Mouse (Mus musculus): ENCODE measurements around the gene Gm7137. TPM values are rescaled to one million over a fixed set of nuclear protein-coding genes. Genes with fewer than 3 reads are reported as not detected.
A peak's percentile ranks its signal among the peaks of the same experiment; 100 is the strongest.
"Not testable (repeated sequence)": the region's sequence is repeated elsewhere in the genome, so short reads cannot be mapped to it uniquely, and the experiment has no call there.

Gene Gm7137
- total RNA-seq, 2 experiments from 2014 or later = not detected

GRCm38 (mm10) chr10:77752312-77752711, 35.7 kb downstream of the Gm7137 start:
- not testable (repeated sequence) for DNase-seq (ENCODE audit: low spot score in 2 of 2)

GRCm38 (mm10) chr10:77751254-77751653, 36.7 kb downstream of the Gm7137 start, which contains the start of gene Gm9736:
TSS of gene Gm9736 (minus strand) at chr10:77751354.
- DNase-seq (ENCODE audit: low spot score in 2 of 2) = not testable (repeated sequence)

- DNase-seq (ENCODE audit: low spot score in 2 of 2) = not testable (repeated sequence)
Measured at GRCm38 (mm10) chr10:77750686-77751085, 37.3 kb downstream of the Gm7137 start.

GRCm38 (mm10) chr10:77741924-77742688, 45.9 kb downstream of the Gm7137 start, which contains the start of gene Gm18596:
TSS of gene Gm18596 (minus strand) at chr10:77742638.
- DNase-seq (ENCODE audit: low spot score in 2 of 2) = peak in 1 of 2 experiments; percentile 32

GRCm38 (mm10) chr10:77738929-77739328, 49.1 kb downstream of the Gm7137 start:
- DNase-seq (ENCODE audit: low spot score in 2 of 2) = no peak

Other genes with a start within 250 kb of the Gm7137 start
- 10 to 100 TPM; 71.6 to 82.0 TPM for gene Pttg1ip, start 206.5 kb downstream of the Gm7137 start, total RNA-seq (2021)
- 100 to 1,000 TPM; 129 to 156 TPM for gene Sumo3, start 182.1 kb downstream of the Gm7137 start, total RNA-seq (2021)
- gene Gm49325, start 182.0 kb downstream of the Gm7137 start, total RNA-seq (2021) = 10 to 100 TPM; 17.9 to 34.8 TPM
- gene Ube2g2, start 165.9 kb downstream of the Gm7137 start, total RNA-seq (2021) = 10 to 100 TPM; 46.6 to 54.3 TPM
- gene Tspear, start 101.6 kb downstream of the Gm7137 start, total RNA-seq (2021) = not detected
- not detected for gene Gm19402, start 97.4 kb downstream of the Gm7137 start, total RNA-seq (2021)
- not detected for gene Gm9508, start 91.0 kb downstream of the Gm7137 start, total RNA-seq (2021)
- not detected for gene Gm10272, start 81.6 kb downstream of the Gm7137 start, total RNA-seq (2021)
- not detected for gene Gm10024, start 76.7 kb downstream of the Gm7137 start, total RNA-seq (2021)
- not detected for gene Gm10142, start 72.4 kb downstream of the Gm7137 start, total RNA-seq (2021)
- not detected for gene Krtap12-1, start 67.6 kb downstream of the Gm7137 start, total RNA-seq (2021)
- not detected for gene Gm10100, start 61.7 kb downstream of the Gm7137 start, total RNA-seq (2021)
- gene Gm18596, start 45.6 kb downstream of the Gm7137 start, total RNA-seq (2021) = not detected
- gene Gm9736, start 36.8 kb downstream of the Gm7137 start, total RNA-seq (2021) = not detected
- not detected for gene Gm3233, start 28.5 kb downstream of the Gm7137 start, total RNA-seq (2021)
- gene Gm3238, start 16.9 kb downstream of the Gm7137 start, total RNA-seq (2021) = not detected
- gene Gm7138, start 11.3 kb downstream of the Gm7137 start, total RNA-seq (2021) = not detected
- not detected for gene Gm3250, start 5.7 kb downstream of the Gm7137 start, total RNA-seq (2021)
- not detected for gene Gm9639, start 6.9 kb upstream of the Gm7137 start, total RNA-seq (2021)
- not detected for gene Gm19668, start 10.9 kb upstream of the Gm7137 start, total RNA-seq (2021)
- gene Gm9507, start 23.6 kb upstream of the Gm7137 start, total RNA-seq (2021) = not detected
- gene Gm2696, start 26.5 kb upstream of the Gm7137 start, total RNA-seq (2021) = not detected
- gene Krtap10-4, start 38.9 kb upstream of the Gm7137 start, total RNA-seq (2021) = not detected
- gene Krtap10-10, start 47.7 kb upstream of the Gm7137 start, total RNA-seq (2021) = not detected
- not detected for gene Gm36176, start 58.6 kb upstream of the Gm7137 start, total RNA-seq (2021)
- gene Gm10318, start 64.7 kb upstream of the Gm7137 start, total RNA-seq (2021) = not detected
- gene Gm3285, start 73.8 kb upstream of the Gm7137 start, total RNA-seq (2021) = not detected
- 10 to 100 TPM; 19.2 to 20.6 TPM for gene Lrrc3, start 114.3 kb upstream of the Gm7137 start, total RNA-seq (2021)
- gene Trpm2, start 182.4 kb upstream of the Gm7137 start, total RNA-seq (2021) = 10 to 100 TPM; 26.0 to 27.3 TPM
- gene 1810043G02Rik, start 190.3 kb upstream of the Gm7137 start, total RNA-seq (2021) = 10 to 100 TPM; 32.7 to 42.5 TPM
- gene Pfkl, start 221.9 kb upstream of the Gm7137 start, total RNA-seq (2021) = 100 to 1,000 TPM; 112 to 116 TPM

Data from layer of hippocampus, postnatal 10 days (tissue).